Mouse (Mus musculus): ENCODE results near the gene Sowahb. TPM values are rescaled to one million over a fixed set of nuclear protein-coding genes. Genes with fewer than 3 reads are reported as not detected.
A peak's percentile ranks its signal among the peaks of the same experiment; 100 is the strongest.

Gene Sowahb
- polyA plus RNA-seq (2011; ENCODE audit: insufficient read length, low read depth, missing spikeins): not detected in 2 replicates

- no peak for TF ChIP-seq POLR2A (IDR thresholded peaks at IDR 0.05; ENCODE audit: low read depth, low read length)
- no peak for TF ChIP-seq CTCF (IDR thresholded peaks at IDR 0.05; ENCODE audit: borderline replicate concordance, insufficient read depth, low read length)
- Histone ChIP-seq H3K27ac (ENCODE audit: insufficient read depth, low read length) (no peak within 1 kb of the TSS), H3K4me3 (ENCODE audit: insufficient read depth, low read length) (peak within 1 kb of the TSS; percentile 18), H3K4me1 (ENCODE audit: control insufficient read depth, insufficient read depth, low read length) (0 out of 2 replicates have a peak, but pooled peaks cover 2% of the 10 kb centered on the region)
Observed at GRCm38 (mm10) chr5:93044584-93045370, at the start of gene Sowahb. Sowahb (minus strand) TSS chr5:93045022.

- Histone ChIP-seq H3K27ac (ENCODE audit: insufficient read depth, low read length) (peak overlapping the region; percentile 76), H3K4me3 (ENCODE audit: insufficient read depth, low read length) (peak overlapping the region; percentile 82), H3K4me1 (ENCODE audit: control insufficient read depth, insufficient read depth, low read length) (peaks cover 11% of the 10 kb centered on the region)
- TF ChIP-seq POLR2A (IDR thresholded peaks at IDR 0.05; ENCODE audit: low read depth, low read length) (peak; percentile 36; the same call in 1 of the 2 replicates), CTCF (IDR thresholded peaks at IDR 0.05; ENCODE audit: borderline replicate concordance, insufficient read depth, low read length) (no peak)
Observed at GRCm38 (mm10) chr5:93093638-93094527, 49.1 kb upstream of the Sowahb start.

GRCm38 (mm10) chr5:93092857-93093622, 48.2 kb upstream of the Sowahb start, which contains the start of gene Sept11:
Sept11 (plus strand) TSS chr5:93093437.
- Histone ChIP-seq H3K4me3 (ENCODE audit: insufficient read depth, low read length) (peak within 1 kb of the TSS; percentile 84), H3K4me1 (ENCODE audit: control insufficient read depth, insufficient read depth, low read length) (peaks cover 6% of the 10 kb centered on the region), H3K27ac (ENCODE audit: insufficient read depth, low read length) (peak within 1 kb of the TSS; percentile 76)
- no peak for TF ChIP-seq CTCF (IDR thresholded peaks at IDR 0.05; ENCODE audit: borderline replicate concordance, insufficient read depth, low read length)
- TF ChIP-seq POLR2A (IDR thresholded peaks at IDR 0.05; ENCODE audit: low read depth, low read length): peak; percentile 94

GRCm38 (mm10) chr5:93092147-93092781, 47.4 kb upstream of the Sowahb start:
- H3K27ac ChIP-seq (ENCODE audit: insufficient read depth, low read length): 0 out of 2 replicates have a peak overlapping the region, but pooled peaks have one; percentile 9
- TF ChIP-seq CTCF (IDR thresholded peaks at IDR 0.05; ENCODE audit: borderline replicate concordance, insufficient read depth, low read length): no peak
- peak; percentile 44 for TF ChIP-seq POLR2A (IDR thresholded peaks at IDR 0.05; ENCODE audit: low read depth, low read length)
- peaks cover 6% of the 10 kb centered on the region for H3K4me1 ChIP-seq (ENCODE audit: control insufficient read depth, insufficient read depth, low read length)
- peak overlapping the region; percentile 84 for H3K4me3 ChIP-seq (ENCODE audit: insufficient read depth, low read length)

- H3K4me1 ChIP-seq (ENCODE audit: control insufficient read depth, insufficient read depth, low read length): peaks cover 6% of the 10 kb centered on the region; the same call in 1 of the 2 replicates
- TF ChIP-seq CTCF (IDR thresholded peaks at IDR 0.05; ENCODE audit: borderline replicate concordance, insufficient read depth, low read length): no peak
- 0 out of 2 replicates have a peak, but pooled peaks have one; percentile 3 for TF ChIP-seq POLR2A (IDR thresholded peaks at IDR 0.05; ENCODE audit: low read depth, low read length)
- 0 out of 2 replicates have a peak overlapping the region, but pooled peaks have one; percentile 84 for H3K4me3 ChIP-seq (ENCODE audit: insufficient read depth, low read length)
- no peak overlapping the region for H3K27ac ChIP-seq (ENCODE audit: insufficient read depth, low read length)
Observed at GRCm38 (mm10) chr5:93091266-93091665, 46.4 kb upstream of the Sowahb start.

DNA sequence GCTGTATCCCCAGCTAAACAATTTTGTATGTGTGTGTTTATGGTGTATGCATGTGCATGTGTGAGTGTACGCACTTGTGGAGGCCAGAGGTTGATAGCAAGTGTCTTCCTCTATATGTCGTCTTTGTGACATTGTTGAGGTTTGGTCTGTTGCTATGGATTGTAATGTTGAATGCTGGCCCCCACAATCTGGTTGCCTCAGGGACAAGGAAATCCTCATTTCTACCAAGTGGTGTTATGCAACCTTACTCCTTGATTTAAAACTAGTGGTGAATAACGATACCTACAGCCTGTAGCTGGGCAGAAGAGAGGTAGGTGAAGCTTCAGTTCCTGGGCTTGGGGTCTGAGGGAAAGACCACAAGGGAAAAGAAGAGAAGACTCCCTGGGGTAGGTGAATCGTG, 41.1 kb upstream of the Sowahb start:
- peaks cover 3% of the 10 kb centered on the region; the same call in 1 of the 2 replicates for H3K4me1 ChIP-seq (ENCODE audit: control insufficient read depth, insufficient read depth, low read length)
- H3K27ac ChIP-seq (ENCODE audit: insufficient read depth, low read length): no peak overlapping the region
- TF ChIP-seq CTCF (IDR thresholded peaks at IDR 0.05; ENCODE audit: borderline replicate concordance, insufficient read depth, low read length): no peak
- no peak for TF ChIP-seq POLR2A (IDR thresholded peaks at IDR 0.05; ENCODE audit: low read depth, low read length)
- H3K4me3 ChIP-seq (ENCODE audit: insufficient read depth, low read length): no peak overlapping the region

GRCm38 (mm10) chr5:93085015-93085598, 40.3 kb upstream of the Sowahb start:
- TF ChIP-seq POLR2A (IDR thresholded peaks at IDR 0.05; ENCODE audit: low read depth, low read length): no peak
- no peak for TF ChIP-seq CTCF (IDR thresholded peaks at IDR 0.05; ENCODE audit: borderline replicate concordance, insufficient read depth, low read length)
- Histone ChIP-seq H3K27ac (ENCODE audit: insufficient read depth, low read length) (peak overlapping the region; percentile 78), H3K4me1 (ENCODE audit: control insufficient read depth, insufficient read depth, low read length) (0 out of 2 replicates have a peak, but pooled peaks cover 2% of the 10 kb centered on the region), H3K4me3 (ENCODE audit: insufficient read depth, low read length) (no peak overlapping the region)

DNA sequence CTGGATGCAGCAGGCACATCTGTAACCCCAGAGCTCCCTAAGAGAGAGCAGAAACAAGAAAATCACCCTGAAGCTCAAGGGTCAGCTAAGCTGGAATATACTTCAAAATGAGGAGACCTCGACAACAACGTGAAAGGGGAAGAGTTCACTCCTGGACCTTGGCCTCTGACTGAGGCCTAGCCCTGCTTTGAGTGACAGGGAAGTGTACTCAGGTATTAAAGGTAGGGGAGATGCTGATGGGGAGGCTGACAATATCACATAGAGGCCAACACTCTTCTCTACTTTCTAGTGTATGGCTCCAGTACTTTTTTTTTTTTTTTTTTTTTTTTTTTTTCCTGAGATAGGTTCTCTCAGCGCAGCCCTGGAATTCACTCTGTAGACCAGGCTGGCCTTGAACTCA, 34.8 kb upstream of the Sowahb start:
- H3K4me3 ChIP-seq (ENCODE audit: insufficient read depth, low read length): no peak overlapping the region
- H3K4me1 ChIP-seq (ENCODE audit: control insufficient read depth, insufficient read depth, low read length): no peaks in the 10 kb centered on the region; the same call in 1 of the 2 replicates
- H3K27ac ChIP-seq (ENCODE audit: insufficient read depth, low read length): no peak overlapping the region
- TF ChIP-seq POLR2A (IDR thresholded peaks at IDR 0.05; ENCODE audit: low read depth, low read length) (no peak), CTCF (IDR thresholded peaks at IDR 0.05; ENCODE audit: borderline replicate concordance, insufficient read depth, low read length) (no peak)
